Mouse (Mus musculus): ENCODE measurements around the gene Pirt.

Gene Pirt

GRCm38 (mm10) chr11:66946521-66946920 lies 34.7 kb downstream of the Pirt start:
- no peak for DNase-seq (ENCODE audit: low spot score)

DNA sequence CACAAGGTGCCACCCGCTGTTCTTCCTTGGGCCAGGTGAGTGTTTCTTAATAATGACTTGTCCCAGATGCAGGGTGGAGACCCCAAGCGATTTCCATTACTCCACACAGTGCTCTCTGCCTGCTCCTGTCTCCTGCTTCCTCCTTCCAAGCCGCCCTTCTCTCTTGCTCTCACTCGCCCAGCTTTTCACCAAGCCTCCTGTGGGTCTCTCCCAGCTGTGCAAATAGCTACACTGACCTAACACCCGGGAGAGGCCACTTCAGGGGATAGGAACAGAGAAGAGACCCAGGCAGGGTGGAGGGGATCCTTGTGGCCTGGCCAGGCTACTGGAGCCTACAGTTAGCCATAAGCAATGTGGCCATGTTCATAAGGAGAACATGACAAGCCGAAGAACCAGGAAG lies 35.1 kb downstream of the Pirt start:
- DNase-seq (ENCODE audit: low spot score), result no peak

DNA sequence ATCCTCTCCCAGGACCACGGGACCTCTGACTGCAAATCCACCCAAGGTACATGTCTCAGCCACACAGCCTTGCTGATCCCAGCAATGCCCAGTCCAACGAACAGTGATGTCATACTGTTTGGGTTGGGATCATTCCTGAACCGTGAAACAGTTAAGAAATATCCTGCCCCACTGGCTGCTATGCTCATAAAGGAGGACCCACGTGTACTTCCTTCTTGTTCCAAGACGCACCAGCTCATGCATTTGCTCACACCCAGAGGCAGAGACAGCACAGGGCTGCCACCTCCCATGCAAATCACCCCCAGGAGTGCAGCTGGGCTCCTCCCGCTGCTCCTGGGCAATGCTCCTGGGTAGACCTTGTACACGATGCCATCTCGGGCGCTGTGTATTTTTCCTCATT lies 44.5 kb downstream of the Pirt start, which contains the start of gene Tmem238l:
TSS of gene Tmem238l (plus strand) at position 336 of the 400 bp plus-strand sequence.
- no peak for DNase-seq (ENCODE audit: low spot score)

DNA sequence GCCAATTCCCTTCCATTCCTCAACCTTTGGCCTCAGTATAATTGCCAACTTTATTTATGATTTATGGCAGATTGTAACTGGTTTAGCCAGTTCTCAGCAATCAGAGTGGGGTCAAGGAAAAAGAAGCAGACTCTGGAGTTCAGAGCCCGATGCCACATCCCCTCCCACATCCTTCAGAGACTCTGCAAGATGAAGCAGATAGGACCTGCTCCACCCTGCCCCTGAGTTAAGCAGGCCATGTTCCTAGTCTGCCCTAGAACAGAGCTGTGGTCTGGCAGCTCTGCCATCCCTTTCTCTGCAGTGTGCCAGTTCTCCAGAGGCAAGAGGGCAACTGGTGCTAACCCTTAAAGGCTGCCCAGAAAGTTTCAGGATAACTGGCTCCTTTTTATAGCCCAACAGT lies 49.0 kb downstream of the Pirt start:
- no peak for DNase-seq (ENCODE audit: low spot score)

DNA sequence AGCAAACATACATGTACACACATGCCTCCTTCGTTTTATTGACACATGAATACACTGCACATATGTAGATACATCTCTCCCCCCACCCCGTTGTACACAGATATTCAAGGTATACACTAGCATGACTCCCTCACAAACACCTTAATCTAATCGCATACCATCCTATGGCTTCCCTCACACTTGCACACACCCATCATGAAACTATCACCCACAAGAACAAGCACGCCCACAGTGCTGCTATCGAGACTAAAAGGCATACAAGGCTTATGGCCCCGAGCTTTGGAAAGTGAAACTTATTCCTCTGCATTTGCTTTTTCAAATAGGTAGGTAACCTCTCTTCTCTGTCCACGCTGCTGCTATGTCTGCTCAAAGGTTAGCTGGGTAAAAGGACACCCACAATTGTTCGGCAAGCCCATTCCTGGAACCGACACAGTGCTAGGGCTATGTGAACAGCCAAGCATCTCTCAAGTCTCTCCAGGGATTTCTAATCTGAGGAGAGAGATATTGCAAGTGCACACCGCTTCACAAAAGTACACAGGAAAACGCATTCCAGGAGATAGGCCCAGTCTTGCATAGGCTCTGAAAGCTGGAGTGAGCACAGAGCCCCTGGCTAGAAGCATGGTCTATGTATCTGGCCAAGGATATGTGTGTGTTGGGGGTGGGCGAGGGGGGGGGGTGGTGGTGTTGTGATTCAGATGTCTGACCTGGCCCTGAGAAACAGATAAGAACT lies 49.8 kb downstream of the Pirt start:
- no peak for DNase-seq (ENCODE audit: low spot score)

DNA sequence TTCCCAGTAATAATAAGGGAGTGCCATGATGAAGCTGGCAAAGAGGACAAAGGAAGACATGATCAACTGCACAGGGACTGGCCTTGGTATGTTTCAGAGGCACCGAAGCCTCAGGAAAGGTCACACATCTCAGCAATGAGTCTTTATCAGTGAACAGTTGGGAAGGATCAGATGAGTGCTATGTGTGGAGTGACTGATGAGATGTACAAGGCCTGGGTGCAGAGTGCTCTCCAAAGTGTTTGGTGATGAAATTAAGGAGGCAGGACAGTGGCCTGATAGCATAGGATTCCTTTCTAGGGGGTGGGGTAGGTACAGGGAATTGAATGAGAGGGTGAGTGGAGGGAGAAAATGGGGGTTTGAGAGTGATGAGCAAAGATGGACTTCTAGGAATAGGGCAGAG lies 51.7 kb downstream of the Pirt start:
- DNase-seq (ENCODE audit: low spot score), result no peak

DNA sequence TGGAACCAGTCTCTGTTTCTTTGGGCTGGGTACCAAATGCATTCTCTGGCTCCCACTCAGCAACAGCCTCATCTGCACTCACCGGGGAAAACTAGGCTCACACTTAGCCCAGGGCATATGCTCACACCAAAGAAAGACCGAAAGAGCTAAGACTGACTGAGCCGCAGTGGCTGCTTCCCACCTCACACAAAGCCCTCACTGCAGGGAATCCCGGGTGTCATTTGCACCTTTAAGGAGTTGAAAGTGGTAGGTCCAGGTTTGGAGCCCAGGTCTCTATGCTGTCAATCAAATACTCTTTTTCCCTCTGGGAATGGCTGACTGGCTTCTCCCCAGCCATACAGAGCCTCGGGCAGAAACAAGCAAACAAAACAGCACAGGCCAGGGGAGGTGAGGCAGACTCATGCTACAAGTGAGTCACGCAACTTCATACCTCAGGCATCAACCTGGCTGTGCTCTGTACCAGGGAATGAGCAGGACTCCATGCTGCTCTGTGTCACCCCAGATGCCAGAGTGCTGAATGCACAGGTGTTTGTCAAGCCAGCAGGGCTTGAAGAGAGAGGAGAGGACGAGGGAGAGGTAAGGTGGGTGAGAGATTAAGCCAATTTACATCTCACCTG lies 54.8 kb downstream of the Pirt start:
- no peak for DNase-seq (ENCODE audit: low spot score)

DNA sequence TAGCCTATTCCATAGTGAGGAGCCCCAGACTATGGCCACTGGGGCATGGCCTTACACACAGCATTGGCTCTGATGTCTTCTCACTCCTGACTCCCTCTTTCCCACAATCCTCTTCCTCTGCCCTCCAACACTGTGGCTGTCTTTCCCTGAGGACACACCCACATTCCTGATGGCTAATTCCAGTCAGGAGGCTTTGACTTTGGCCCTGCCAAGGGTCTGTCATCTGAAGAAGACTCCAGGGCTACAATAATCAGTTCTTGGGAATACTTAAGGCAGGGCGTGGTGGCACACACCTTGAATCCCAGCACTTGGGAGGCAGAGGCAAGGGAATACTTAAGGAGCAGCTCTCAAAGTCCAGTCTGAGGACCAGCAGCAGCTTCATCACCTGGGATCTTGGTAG lies 56.8 kb downstream of the Pirt start:
- DNase-seq (ENCODE audit: low spot score), result no peak

- no peak for DNase-seq (ENCODE audit: low spot score)
Observed at GRCm38 (mm10) chr11:66973507-66973906, 61.7 kb downstream of the Pirt start.

DNA sequence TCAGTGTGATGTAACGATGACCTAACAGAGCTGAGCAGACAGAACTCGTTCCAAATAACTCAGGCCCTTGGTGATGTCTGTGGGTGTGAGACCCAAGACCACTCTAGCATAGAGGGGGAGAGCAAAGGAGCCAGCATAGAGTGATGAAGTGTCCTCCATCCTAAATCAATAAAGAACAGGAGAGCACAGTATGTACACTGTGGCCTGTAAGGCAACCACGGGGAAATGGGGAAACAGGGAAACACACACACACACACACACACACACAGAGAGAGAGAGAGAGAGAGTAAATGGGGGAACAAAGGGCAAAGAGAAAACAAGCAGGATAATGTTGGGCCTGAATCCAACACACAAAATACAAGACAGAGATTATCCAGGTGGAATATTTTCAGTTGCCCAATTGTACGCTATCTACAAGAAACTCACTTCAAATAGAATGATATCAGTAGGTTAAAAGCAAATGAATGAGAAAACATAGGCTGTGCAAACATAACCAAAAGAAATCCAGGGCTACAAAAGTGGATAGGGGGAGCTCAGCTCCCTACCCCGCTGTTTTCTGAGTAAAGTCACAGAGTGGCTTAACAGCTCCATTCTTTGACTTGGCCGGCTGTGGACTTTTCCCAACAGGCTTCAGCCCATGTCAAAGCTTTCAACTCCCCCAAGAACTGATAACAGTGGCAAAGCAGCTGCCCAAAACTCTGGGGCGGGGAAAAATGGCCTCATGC lies 64.0 kb downstream of the Pirt start:
- no peak for DNase-seq (ENCODE audit: low spot score)
